Mouse (Mus musculus) liver, embryonic 14.5 days (tissue): Measurements from ENCODE around the gene Klk9.

ENCODE experiments used
- CTCF ChIP-seq: IDR thresholded peaks from 2 replicates; pipeline ENCODE4 v1.5.1; 2016; ENCODE audit warnings: antibody characterized with exemption, low read depth, control low read depth
- EP300 ChIP-seq: IDR thresholded peaks from 2 replicates; pipeline ENCODE4 v1.6.1; 2016; ENCODE audit warnings: antibody characterized with exemption, low read depth

- TF ChIP-seq CTCF (no peak), EP300 (no peak)
Measured at GRCm38 (mm10) chr7:43769636-43770035, 22.1 kb upstream of the Klk9 start.
